Comparison of ENCODE assay signal across 7 mouse cellular contexts in genomic region chr2:54437501-54437830, GRCm38 (mm10). TPM values are rescaled to one million over a fixed set of nuclear protein-coding genes. Genes with fewer than 3 reads are reported as not detected.
A peak's percentile ranks its signal among the peaks of the same experiment; 100 is the strongest.
DNase-seq lines count a peak whose midpoint lies in the region; ATAC-seq and TF ChIP-seq lines count a peak whose summit lies in the region.

No protein-coding gene starts in this region.

- TF ChIP-seq POLR2A in brain, embryonic 14.5 days (IDR thresholded peaks at IDR 0.05; ENCODE audit: borderline replicate concordance, extremely low read depth, insufficient read depth, insufficient read length, poor library complexity, severe bottlenecking): no peak

- peak overlapping the region; percentile 83 for H3K4me3 ChIP-seq in E14TG2a.4 (replicated peaks; ENCODE audit: low read length)
- H3K4me3 ChIP-seq in forebrain, embryonic 15.5 days: peak overlapping the region; percentile 87
- H3K4me3 ChIP-seq in limb, embryonic 12.5 days (replicated peaks): peak overlapping the region; percentile 56

- H3K4me2 ChIP-seq in forebrain, embryonic 15.5 days (replicated peaks): peak overlapping the region; percentile 96
- H3K4me2 ChIP-seq in limb, embryonic 12.5 days: peak overlapping the region; percentile 94

- no peaks in the 10 kb centered on the region for H3K36me3 ChIP-seq in E14TG2a.4 (ENCODE audit: insufficient read depth, low read length)
- H3K36me3 ChIP-seq in forebrain, embryonic 15.5 days: no peaks in the 10 kb centered on the region
- no peaks in the 10 kb centered on the region for H3K36me3 ChIP-seq in limb, embryonic 12.5 days

- 0 out of 2 replicates have a peak, but pooled peaks cover 4% of the 10 kb centered on the region for H3K9me3 ChIP-seq in E14TG2a.4 (ENCODE audit: low read length)
- H3K9me3 ChIP-seq in forebrain, embryonic 15.5 days: no peaks in the 10 kb centered on the region
- H3K9me3 ChIP-seq in limb, embryonic 12.5 days: no peaks in the 10 kb centered on the region

- peak; percentile 52 for DNase-seq in brain, embryonic 14.5 days (ENCODE audit: low read depth)
- peak; percentile 20 for DNase-seq in right cerebral cortex, postnatal 4 days
- no peak for DNase-seq in kidney, postnatal 14 days

- peak overlapping the region; percentile 76 for H3K9ac ChIP-seq in forebrain, embryonic 15.5 days (replicated peaks)
- H3K9ac ChIP-seq in limb, embryonic 12.5 days (replicated peaks): no peak overlapping the region

- ATAC-seq in forebrain, embryonic 15.5 days (replicated peaks): no peak
- no peak for ATAC-seq in limb, embryonic 12.5 days (ENCODE audit: insufficient number of reproducible peaks, insufficient read depth, low FRiP score, low TSS enrichment, low read depth)
- no peak for ATAC-seq in activated CD4-positive, CD25-positive, alpha-beta regulatory T cell, adult 4 months

- H3K27me3 ChIP-seq in E14TG2a.4 (ENCODE audit: insufficient read depth, low read length): peaks cover 36% of the 10 kb centered on the region
- H3K27me3 ChIP-seq in forebrain, embryonic 15.5 days: peaks cover 15% of the 10 kb centered on the region; the same call in 1 of the 2 replicates
- peaks cover 44% of the 10 kb centered on the region for H3K27me3 ChIP-seq in limb, embryonic 12.5 days

- TF ChIP-seq CTCF in E14TG2a.4 (conservative IDR thresholded peaks at IDR 0.05; ENCODE audit: low read length): no peak
- TF ChIP-seq CTCF in brain, embryonic 14.5 days (IDR thresholded peaks at IDR 0.05; ENCODE audit: borderline replicate concordance, extremely low read depth, insufficient read depth, insufficient read length): no peak

- H3K27ac ChIP-seq in forebrain, embryonic 15.5 days (replicated peaks): 0 out of 2 replicates have a peak overlapping the region, but pooled peaks have one; percentile 19
- H3K27ac ChIP-seq in limb, embryonic 12.5 days: no peak overlapping the region

- peaks cover 8% of the 10 kb centered on the region for H3K4me1 ChIP-seq in E14TG2a.4 (replicated peaks; ENCODE audit: low read depth, low read length)
- H3K4me1 ChIP-seq in forebrain, embryonic 15.5 days: peaks cover 14% of the 10 kb centered on the region
- H3K4me1 ChIP-seq in limb, embryonic 12.5 days (replicated peaks): peaks cover 15% of the 10 kb centered on the region

- 2% methylated on average over 9 of the region's 9 CpGs for WGBS in forebrain, embryonic 15.5 days
- WGBS in limb, embryonic 12.5 days: 7% methylated on average over 9 of the region's 9 CpGs

RNA-seq across cellular contexts. Expression of gene Galnt13, which starts 1.3 kb away (rescaled TPM):
- polyA plus RNA-seq in brain, embryonic 14.5 days (2012; rRNA removed): 1.4 and 3.2 TPM in 2 replicates
- 2.8 and 3.4 TPM in 2 replicates for polyA plus RNA-seq in forebrain, embryonic 15.5 days (2015; fragmentation: Nextera tagmentation; extraction: Ambion mirVana)
- 0.93 and 1.2 TPM in 2 replicates for polyA plus RNA-seq in limb, embryonic 12.5 days (2016; fragmentation: Nextera tagmentation; extraction: Ambion mirVana)
- polyA plus RNA-seq in activated CD4-positive, CD25-positive, alpha-beta regulatory T cell, adult 4 months (2017; shearing (Covaris generic)): under 1 TPM in 1 of 2 experiments, not detected in 1; 0.08 TPM
